Mouse (Mus musculus) heart, embryonic 14.5 days (tissue): ENCODE measurements around the gene Oas2. TPM values are rescaled to one million over a fixed set of nuclear protein-coding genes. Genes with fewer than 3 reads are reported as not detected.

Experiments
- ATAC-seq: fragments of 200-750 bp; cut with Nextera tagmentation; 2 replicates; pipeline ENCODE4 v1.8.0; 2017; ENCODE audit warnings: low read depth, moderate TSS enrichment; ENCODE audit not compliant: insufficient number of reproducible peaks, insufficient read depth, low FRiP score
- H3K27ac ChIP-seq, 2 experiments: fragments of 200-500 bp in 1 of 2; fragments of 300-500 bp in 1 of 2; sonication (generic) in 1 of 2; replicated peaks in 1 of 2; 2 replicates each; pipeline ENCODE4 v1.5.1; 2012 to 2014; ENCODE audit warnings: low read depth in 2 of 2, low read length in 2 of 2, control low read depth in 1 of 2, mild to moderate bottlenecking in 1 of 2, mixed read lengths in 1 of 2; ENCODE audit not compliant: control insufficient read depth in 1 of 2, insufficient read depth in 1 of 2
- H3K27me3 ChIP-seq: fragments of 300-500 bp; sonication (generic); 2 replicates; pipeline ENCODE4 v1.6.1; 2014; ENCODE audit warnings: mild to moderate bottlenecking, low read length, control low read depth; ENCODE audit not compliant: control insufficient read depth, insufficient read depth
- H3K36me3 ChIP-seq: fragments of 300-500 bp; sonication (generic); 2 replicates; pipeline ENCODE4 v1.6.1; 2014; ENCODE audit warnings: mild to moderate bottlenecking, control low read depth, low read length, mixed read lengths; ENCODE audit not compliant: control insufficient read depth, insufficient read depth
- H3K4me1 ChIP-seq, 2 experiments: fragments of 200-500 bp in 1 of 2; fragments of 300-500 bp in 1 of 2; sonication (generic) in 1 of 2; 2 replicates each; pipeline ENCODE4 v1.6.1; 2012 to 2014; ENCODE audit warnings: low read length in 2 of 2, control low read depth in 1 of 2, mixed read lengths in 1 of 2; ENCODE audit not compliant: control insufficient read depth in 2 of 2, insufficient read depth in 2 of 2
- H3K4me2 ChIP-seq: fragments of 300-500 bp; sonication (generic); 2 replicates; pipeline ENCODE4 v1.6.1; 2014; ENCODE audit warnings: mild to moderate bottlenecking, low read length
- H3K4me3 ChIP-seq, 2 experiments: fragments of 200-500 bp in 1 of 2; fragments of 300-500 bp in 1 of 2; sonication (generic) in 1 of 2; 2 replicates each; pipeline ENCODE4 v1.5.1; 2012 to 2014; ENCODE audit warnings: low read length in 2 of 2, mild to moderate bottlenecking in 2 of 2, control low read depth in 1 of 2, low read depth in 1 of 2, moderate library complexity in 1 of 2; ENCODE audit not compliant: control insufficient read depth in 1 of 2, insufficient read depth in 1 of 2
- H3K9ac ChIP-seq: fragments of 300-500 bp; sonication (generic); 2 replicates; pipeline ENCODE4 v1.6.1; 2014; ENCODE audit warnings: mild to moderate bottlenecking, low read length
- H3K9me3 ChIP-seq: fragments of 300-500 bp; sonication (generic); 2 replicates; pipeline ENCODE4 v1.6.1; 2016; ENCODE audit warnings: low read length, control low read depth; ENCODE audit not compliant: control insufficient read depth
- WGBS: fragments of 180-500 bp; shearing (Covaris S2); extraction: QIAGEN DNeasy Blood & Tissue Kit; methylation state at CpG from one replicate; pipeline ENCODE4 v1.1.7; 2014; 5-methylcytosine and 5-hydroxymethylcytosine counted together
- polyA plus RNA-seq: library from polyadenylated mRNA; unstranded; fragments of >200 nt; fragmentation: Nextera tagmentation; extraction: Ambion mirVana; gene quantifications from 2 replicates; pipeline ENCODE4 v1.2.1, GENCODE M21; 2014

The Oas2 gene
- polyA plus RNA-seq, 1 experiment from 2014 or later, result 0.43 TPM

GRCm38 (mm10) chr5:120779922-120780321, 30.3 kb upstream of the Oas2 start:
- no peaks in the 10 kb centered on the region for H3K36me3 ChIP-seq
- H3K27me3 ChIP-seq, result no peaks in the 10 kb centered on the region
- H3K4me2 ChIP-seq, result peak overlapping the region; percentile 6; the same call in 1 of the 2 replicates
- no peaks in the 10 kb centered on the region for H3K9me3 ChIP-seq
- H3K4me1 ChIP-seq, result peaks cover 27 to 29% of the 10 kb centered on the region in 2 experiments
- peak overlapping the region; percentile 56 to 63 for H3K27ac ChIP-seq
- H3K9ac ChIP-seq, result no peak overlapping the region
- 3% methylated on average over 3 of the region's 3 CpGs for WGBS
- no peak for ATAC-seq
- no peak overlapping the region for H3K4me3 ChIP-seq

GRCm38 (mm10) chr5:120778941-120779340, 29.3 kb upstream of the Oas2 start:
- no peaks in the 10 kb centered on the region for H3K36me3 ChIP-seq
- no peak overlapping the region for H3K9ac ChIP-seq
- no peak for ATAC-seq
- H3K27me3 ChIP-seq, result no peaks in the 10 kb centered on the region
- H3K9me3 ChIP-seq, result no peaks in the 10 kb centered on the region
- no peak overlapping the region for H3K4me3 ChIP-seq
- WGBS, result 52% methylated on average over 2 of the region's 2 CpGs
- H3K4me1 ChIP-seq, result peaks cover 29 to 31% of the 10 kb centered on the region in 2 experiments
- H3K4me2 ChIP-seq, result no peak overlapping the region
- no peak overlapping the region for H3K27ac ChIP-seq

- Histone ChIP-seq H3K27me3 (no peaks in the 10 kb centered on the region), H3K4me3 (no peak within 1 kb of the TSS), H3K9ac (no peak within 1 kb of the TSS), H3K4me2 (no peak within 1 kb of the TSS), H3K9me3 (no peaks in the 10 kb centered on the region), H3K27ac (no peak within 1 kb of the TSS), H3K4me1 (peaks cover 29 to 31% of the 10 kb centered on the region in 2 experiments), H3K36me3 (no peaks in the 10 kb centered on the region)
- 79% methylated on average over 9 of the region's 9 CpGs for WGBS
- no peak for ATAC-seq
Observed at GRCm38 (mm10) chr5:120777478-120777877, 27.8 kb upstream of the Oas2 start, which contains the start of gene Oas3. Oas3 (minus strand) TSS chr5:120777661.

- no peak overlapping the region for H3K27ac ChIP-seq
- no peak for ATAC-seq
- peaks cover 29 to 31% of the 10 kb centered on the region in 2 experiments for H3K4me1 ChIP-seq
- no peak overlapping the region for H3K9ac ChIP-seq
- WGBS, result 80% methylated on average over 5 of the region's 5 CpGs
- H3K4me3 ChIP-seq, result no peak overlapping the region
- no peak overlapping the region for H3K4me2 ChIP-seq
- no peaks in the 10 kb centered on the region for H3K27me3 ChIP-seq
- no peaks in the 10 kb centered on the region for H3K36me3 ChIP-seq
- H3K9me3 ChIP-seq, result no peaks in the 10 kb centered on the region
Observed at GRCm38 (mm10) chr5:120776801-120777200, 27.1 kb upstream of the Oas2 start.

GRCm38 (mm10) chr5:120775287-120775985, 25.8 kb upstream of the Oas2 start:
- H3K9me3 ChIP-seq, result no peaks in the 10 kb centered on the region
- no peak overlapping the region for H3K9ac ChIP-seq
- WGBS, result 50% methylated on average over 14 of the region's 14 CpGs
- H3K4me1 ChIP-seq, result peaks cover 26 to 27% of the 10 kb centered on the region in 2 experiments
- no peak for ATAC-seq
- no peaks in the 10 kb centered on the region for H3K27me3 ChIP-seq
- H3K4me3 ChIP-seq, result no peak overlapping the region
- no peak overlapping the region for H3K4me2 ChIP-seq
- no peaks in the 10 kb centered on the region for H3K36me3 ChIP-seq
- H3K27ac ChIP-seq, result 0 out of 4 replicates have a peak overlapping the region, but pooled peaks have one; percentile 5 to 55

GRCm38 (mm10) chr5:120769396-120769795, 19.7 kb upstream of the Oas2 start:
- H3K4me2 ChIP-seq, result no peak overlapping the region
- WGBS, result 29% methylated on average over 3 of the region's 3 CpGs
- no peak; the same call in 1 of the 2 replicates for ATAC-seq

GRCm38 (mm10) chr5:120765010-120765409, 15.4 kb upstream of the Oas2 start:
- Histone ChIP-seq H3K9me3 (peaks cover 4% of the 10 kb centered on the region; the same call in 1 of the 2 replicates), H3K4me3 (no peak overlapping the region), H3K9ac (no peak overlapping the region), H3K27ac (no peak overlapping the region), H3K4me1 (peaks cover 0 to 4% of the 10 kb centered on the region in 2 experiments; a peak in 2 of 4 replicates), H3K36me3 (no peaks in the 10 kb centered on the region), H3K27me3 (no peaks in the 10 kb centered on the region; the same call in 1 of the 2 replicates), H3K4me2 (no peak overlapping the region)
- 62% methylated on average over 8 of the region's 8 CpGs for WGBS
- no peak for ATAC-seq

More at GRCm38 (mm10) chr5:120769396-120769795, 19.7 kb upstream of the Oas2 start:
- no peak overlapping the region for H3K27ac ChIP-seq
- no peaks in the 10 kb centered on the region for H3K27me3 ChIP-seq
- H3K4me1 ChIP-seq, result no peaks in the 10 kb centered on the region; a peak in 1 of 4 replicates
- no peak overlapping the region for H3K9ac ChIP-seq
- peaks cover 4% of the 10 kb centered on the region; the same call in 1 of the 2 replicates for H3K9me3 ChIP-seq
- H3K36me3 ChIP-seq, result no peaks in the 10 kb centered on the region
- no peak overlapping the region for H3K4me3 ChIP-seq
